Mouse (Mus musculus): ENCODE measurements around the gene Olfr357.

Gene Olfr357

DNA sequence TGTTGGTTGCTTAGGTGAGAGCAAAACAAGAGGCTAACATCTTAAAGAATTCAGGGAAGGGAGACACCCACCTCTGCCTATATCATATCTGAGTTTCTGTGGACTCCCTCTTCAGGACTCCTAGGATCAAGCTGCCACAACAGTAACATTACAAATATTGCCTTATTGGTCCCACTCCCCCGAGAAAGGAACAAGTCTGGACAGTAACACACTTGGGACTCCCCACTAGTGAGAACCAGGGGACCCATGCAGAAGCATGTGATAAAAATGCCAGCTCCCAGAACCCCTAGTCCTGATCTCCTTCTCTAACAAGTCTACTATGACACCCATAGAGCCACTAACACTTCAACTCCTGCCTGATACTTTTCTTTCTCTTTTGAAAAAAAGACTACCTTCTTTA is at the start of gene Olfr357:
Gene Olfr357, plus strand, starts transcription at position 301 of the 400 bp plus-strand sequence.
- DNase-seq = no peak

DNA sequence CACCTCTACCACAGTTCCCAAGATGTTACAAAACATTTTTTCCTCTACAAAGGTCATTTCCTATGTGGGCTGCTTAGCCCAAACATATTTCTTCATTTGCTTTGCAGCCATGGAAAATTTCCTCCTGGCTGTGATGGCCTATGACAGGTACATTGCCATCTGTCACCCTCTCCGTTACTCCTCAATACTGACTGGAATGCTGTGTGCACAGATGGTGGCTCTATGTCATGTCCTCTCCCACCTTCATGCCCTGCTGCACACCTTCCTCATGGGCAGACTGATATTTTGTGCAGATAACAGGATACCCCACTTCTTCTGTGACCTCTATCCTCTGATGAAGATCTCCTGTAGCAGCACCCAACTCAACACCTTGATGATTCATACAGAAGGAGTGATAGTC is 3.4 kb downstream of the Olfr357 start:
- DNase-seq = no peak

DNA sequence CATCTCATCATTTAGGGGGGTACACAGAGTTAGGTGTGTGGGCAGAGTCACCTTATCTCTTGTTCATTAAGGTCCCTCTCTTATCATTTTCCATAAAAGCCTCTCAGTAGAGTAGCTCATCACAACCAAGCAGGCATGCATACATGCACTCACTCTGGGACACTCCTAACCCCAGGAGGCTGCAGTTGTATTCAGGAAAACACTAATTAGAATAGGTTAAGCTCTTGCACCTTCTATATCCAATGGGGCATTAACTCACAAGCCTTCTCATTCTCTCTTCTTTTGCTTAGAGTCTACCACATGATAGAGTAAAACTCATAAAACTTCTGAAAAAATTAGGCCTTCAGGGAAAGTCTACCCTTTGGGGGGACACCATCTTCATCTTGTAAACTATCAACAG is 15.6 kb downstream of the Olfr357 start, which contains the start of gene Olfr358:
Gene Olfr358, minus strand, starts transcription at position 101 of the 400 bp plus-strand sequence.
- DNase-seq = no peak
